9 mouse cellular contexts compared by ENCODE assay signal in the genomic region with DNA sequence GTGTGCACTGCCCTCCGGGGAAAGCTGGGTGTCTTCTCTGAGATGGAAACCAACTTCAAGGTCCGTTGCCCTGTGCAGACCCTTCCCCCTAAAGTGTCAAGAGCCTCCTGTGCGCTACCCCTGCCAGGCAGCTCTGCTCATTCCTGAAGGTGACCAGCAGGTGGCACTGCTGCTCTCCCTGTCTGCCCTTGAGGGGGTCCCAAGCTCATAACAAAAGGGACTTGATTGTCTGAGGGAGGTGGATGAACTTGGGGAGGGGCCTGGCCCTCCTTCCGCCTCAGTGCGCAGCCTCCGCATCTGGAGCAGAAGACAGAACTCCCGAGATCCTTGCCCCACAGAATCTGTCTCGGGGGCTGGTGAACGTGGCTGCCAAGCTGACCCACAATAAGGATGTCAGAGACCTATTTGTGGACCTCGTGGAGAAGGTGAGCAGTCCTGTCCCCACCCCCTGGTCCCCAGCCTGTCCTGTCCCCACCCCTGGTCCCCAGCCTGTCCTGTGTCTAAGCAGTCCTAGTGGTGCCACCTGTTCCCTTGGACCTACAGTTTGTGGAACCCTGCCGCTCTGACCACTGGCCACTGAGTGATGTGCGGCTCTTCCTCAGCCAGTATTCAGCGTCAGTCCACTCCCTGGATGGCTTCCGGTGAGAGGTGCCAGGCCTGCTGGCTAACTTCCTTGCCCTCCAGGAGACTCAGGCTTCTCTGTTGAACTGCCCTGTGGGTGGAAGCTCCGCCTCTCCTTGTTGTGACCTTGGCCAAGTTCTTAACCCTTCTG. TPM values are rescaled to one million over a fixed set of nuclear protein-coding genes. Genes with fewer than 3 reads are reported as not detected.
A peak's percentile ranks its signal among the peaks of the same experiment; 100 is the strongest.
DNase-seq lines count a peak whose midpoint lies in the region; ATAC-seq lines count a peak whose summit lies in the region.
"Had no signal": no experiment of that assay in that cellular context is flagged by ENCODE, and none has a peak within 500 bp of the region (broad histone marks: within the 10 kb centered on the region; RNA-seq: fewer than 3 reads in every experiment).

No protein-coding gene starts in this region.

- H3K4me2 ChIP-seq in hindbrain, embryonic 15.5 days: peak overlapping the region; percentile 50
- H3K4me2 ChIP-seq in liver, embryonic 11.5 days: peak overlapping the region; percentile 1; the same call in 1 of the 2 replicates
- peak overlapping the region; percentile 61 for H3K4me2 ChIP-seq in neural tube, embryonic 13.5 days

- peaks cover 9% of the 10 kb centered on the region for H3K27me3 ChIP-seq in forebrain, embryonic 10.5 days (ENCODE audit: poor library complexity, severe bottlenecking)
- no peaks in the 10 kb centered on the region; the same call in 1 of the 2 replicates for H3K27me3 ChIP-seq in hindbrain, embryonic 15.5 days
- H3K27me3 ChIP-seq in liver, embryonic 11.5 days (replicated peaks; ENCODE audit: control insufficient read depth, insufficient read depth, low read length): no peaks in the 10 kb centered on the region
- H3K27me3 ChIP-seq in neural tube, embryonic 13.5 days: peaks cover 6% of the 10 kb centered on the region; the same call in 1 of the 2 replicates

- H3K9ac ChIP-seq in hindbrain, embryonic 15.5 days: peak overlapping the region; percentile 44
- no peak overlapping the region for H3K9ac ChIP-seq in liver, embryonic 11.5 days (ENCODE audit: low read depth, low read length)
- H3K9ac ChIP-seq in neural tube, embryonic 13.5 days: peak overlapping the region; percentile 68

- 63% methylated on average over 15 of the region's 15 CpGs for WGBS in forebrain, embryonic 10.5 days
- 29% methylated on average over 15 of the region's 15 CpGs for WGBS in hindbrain, embryonic 15.5 days
- 59% methylated on average over 15 of the region's 15 CpGs for WGBS in liver, embryonic 11.5 days
- 45% methylated on average over 15 of the region's 15 CpGs for WGBS in neural tube, embryonic 13.5 days

- no peaks in the 10 kb centered on the region for H3K9me3 ChIP-seq in forebrain, embryonic 10.5 days
- H3K9me3 ChIP-seq in hindbrain, embryonic 15.5 days: no peaks in the 10 kb centered on the region
- no peaks in the 10 kb centered on the region for H3K9me3 ChIP-seq in liver, embryonic 11.5 days (ENCODE audit: control insufficient read depth, low read length)
- no peaks in the 10 kb centered on the region for H3K9me3 ChIP-seq in neural tube, embryonic 13.5 days

- DNase-seq in layer of hippocampus, postnatal 14 days (ENCODE audit: low spot score in 2 of 2): peak; percentile 61 to 68
- DNase-seq in layer of hippocampus, adult 8-10 months (ENCODE audit: low spot score in 2 of 2): no peak
- peak; percentile 44 for DNase-seq in adrenal gland, postnatal 25 days
- DNase-seq in forebrain, embryonic 10.5 days (ENCODE audit: extremely low spot score, low spot score): peak; percentile 74
- peak; percentile 54 for DNase-seq in liver, embryonic 11.5 days (ENCODE audit: low spot score)

- peak overlapping the region; percentile 78 for H3K27ac ChIP-seq in forebrain, embryonic 10.5 days
- H3K27ac ChIP-seq in hindbrain, embryonic 15.5 days (replicated peaks): peak overlapping the region; percentile 68
- no peak overlapping the region for H3K27ac ChIP-seq in liver, embryonic 11.5 days (ENCODE audit: low read depth, low read length)
- H3K27ac ChIP-seq in neural tube, embryonic 13.5 days (replicated peaks): peak overlapping the region; percentile 74

- H3K4me3 ChIP-seq in forebrain, embryonic 10.5 days: peak overlapping the region; percentile 31
- H3K4me3 ChIP-seq in hindbrain, embryonic 15.5 days: peak overlapping the region; percentile 27
- peak overlapping the region; percentile 9; the same call in 1 of the 2 replicates for H3K4me3 ChIP-seq in liver, embryonic 11.5 days (ENCODE audit: low read depth, low read length)
- H3K4me3 ChIP-seq in neural tube, embryonic 13.5 days: peak overlapping the region; percentile 36

- H3K4me1 ChIP-seq in forebrain, embryonic 10.5 days: peaks cover 26% of the 10 kb centered on the region
- peaks cover 33% of the 10 kb centered on the region for H3K4me1 ChIP-seq in hindbrain, embryonic 15.5 days (replicated peaks)
- H3K4me1 ChIP-seq in liver, embryonic 11.5 days (replicated peaks; ENCODE audit: control insufficient read depth, insufficient read depth, low read length): peaks cover 8% of the 10 kb centered on the region
- peaks cover 36% of the 10 kb centered on the region for H3K4me1 ChIP-seq in neural tube, embryonic 13.5 days (replicated peaks)

- 0 out of 2 replicates have a peak, but pooled peaks have one; percentile 43 for ATAC-seq in hindbrain, embryonic 15.5 days (ENCODE audit: low FRiP score, low read depth)
- no peak for ATAC-seq in liver, embryonic 11.5 days (replicated peaks; ENCODE audit: low FRiP score)
- peak; percentile 62 for ATAC-seq in neural tube, embryonic 13.5 days (ENCODE audit: low read depth)
- ATAC-seq in activated CD4-positive, CD25-positive, alpha-beta regulatory T cell, adult 4 months: no peak

- peaks cover 61% of the 10 kb centered on the region for H3K36me3 ChIP-seq in forebrain, embryonic 10.5 days (replicated peaks)
- H3K36me3 ChIP-seq in hindbrain, embryonic 15.5 days: peaks cover 35% of the 10 kb centered on the region
- peaks cover 19% of the 10 kb centered on the region for H3K36me3 ChIP-seq in liver, embryonic 11.5 days (ENCODE audit: control insufficient read depth, insufficient read depth, low read length)
- H3K36me3 ChIP-seq in neural tube, embryonic 13.5 days: peaks cover 54% of the 10 kb centered on the region

RNA-seq across cellular contexts. Expression of a gene that starts 3.6 kb away (rescaled TPM):
- 100 to 1,000 TPM in 1 of 2 experiments, 10 to 100 TPM in 1; 96.3 to 101 TPM for total RNA-seq in layer of hippocampus, postnatal 14 days (2021)
- 100 to 1,000 TPM in 1 of 4 experiments, 10 to 100 TPM in 3; 93.5 to 109 (median 96.4) TPM for total RNA-seq in layer of hippocampus, adult 8-10 months (2022)
- total RNA-seq in adrenal gland, postnatal 25 days (2021): 53.7 and 100 TPM in 2 replicates
- 93.1 TPM in 2 replicates for polyA plus RNA-seq in forebrain, embryonic 10.5 days (2016; fragmentation: Nextera tagmentation; extraction: Ambion mirVana)
- polyA plus RNA-seq in hindbrain, embryonic 15.5 days (2015; fragmentation: Nextera tagmentation; extraction: Ambion mirVana): 147 and 160 TPM in 2 replicates
- 60.9 and 66.7 TPM in 2 replicates for polyA plus RNA-seq in liver, embryonic 11.5 days (2014; fragmentation: Nextera tagmentation; extraction: Ambion mirVana)
- polyA plus RNA-seq in neural tube, embryonic 13.5 days (2015; fragmentation: Nextera tagmentation; extraction: Ambion mirVana): 163 and 164 TPM in 2 replicates
- 10 to 100 TPM; 65.0 to 84.0 TPM for polyA plus RNA-seq in activated CD4-positive, CD25-positive, alpha-beta regulatory T cell, adult 4 months (2017; shearing (Covaris generic))

RNA-seq across cellular contexts. Expression of a gene that starts 4.3 kb away (rescaled TPM):
- 1 to 10 TPM in 1 of 2 experiments, under 1 TPM in 1; 0.41 to 1.2 TPM for total RNA-seq in layer of hippocampus, postnatal 14 days (2021)
- under 1 TPM in 3 of 4 experiments, not detected in 1; 0.29 to 0.81 (median 0.77) TPM for total RNA-seq in layer of hippocampus, adult 8-10 months (2022)
- not detected in 2 replicates for total RNA-seq in adrenal gland, postnatal 25 days (2021)
- 1.1 and 1.4 TPM in 2 replicates for polyA plus RNA-seq in forebrain, embryonic 10.5 days (2016; fragmentation: Nextera tagmentation; extraction: Ambion mirVana)
- 4.3 and 5.7 TPM in 2 replicates for polyA plus RNA-seq in hindbrain, embryonic 15.5 days (2015; fragmentation: Nextera tagmentation; extraction: Ambion mirVana)
- 0.39 and 0.52 TPM in 2 replicates for polyA plus RNA-seq in liver, embryonic 11.5 days (2014; fragmentation: Nextera tagmentation; extraction: Ambion mirVana)
- 3.2 and 5.6 TPM in 2 replicates for polyA plus RNA-seq in neural tube, embryonic 13.5 days (2015; fragmentation: Nextera tagmentation; extraction: Ambion mirVana)
- polyA plus RNA-seq in activated CD4-positive, CD25-positive, alpha-beta regulatory T cell, adult 4 months (2017; shearing (Covaris generic)): 100 to 1,000 TPM; 175 to 215 TPM

RNA-seq across cellular contexts. Expression of a gene that starts 6.3 kb away (rescaled TPM):
- total RNA-seq in layer of hippocampus, postnatal 14 days (2021): 10 to 100 TPM; 29.9 to 31.8 TPM
- total RNA-seq in layer of hippocampus, adult 8-10 months (2022): 10 to 100 TPM; 31.7 to 33.1 (median 32.4) TPM
- total RNA-seq in adrenal gland, postnatal 25 days (2021): 7.2 and 10.9 TPM in 2 replicates
- 5.5 and 6.7 TPM in 2 replicates for polyA plus RNA-seq in forebrain, embryonic 10.5 days (2016; fragmentation: Nextera tagmentation; extraction: Ambion mirVana)
- polyA plus RNA-seq in hindbrain, embryonic 15.5 days (2015; fragmentation: Nextera tagmentation; extraction: Ambion mirVana): 12.8 and 14.0 TPM in 2 replicates
- 5.8 and 6.3 TPM in 2 replicates for polyA plus RNA-seq in liver, embryonic 11.5 days (2014; fragmentation: Nextera tagmentation; extraction: Ambion mirVana)
- polyA plus RNA-seq in neural tube, embryonic 13.5 days (2015; fragmentation: Nextera tagmentation; extraction: Ambion mirVana): 10.7 and 11.1 TPM in 2 replicates
- polyA plus RNA-seq in activated CD4-positive, CD25-positive, alpha-beta regulatory T cell, adult 4 months (2017; shearing (Covaris generic)): 1 to 10 TPM; 1.1 to 1.2 TPM

RNA-seq across cellular contexts. Expression of a gene that starts 9.8 kb away (rescaled TPM):
- 10 to 100 TPM; 16.8 to 20.9 TPM for total RNA-seq in layer of hippocampus, postnatal 14 days (2021)
- 10 to 100 TPM; 14.4 to 23.9 (median 22.1) TPM for total RNA-seq in layer of hippocampus, adult 8-10 months (2022)
- total RNA-seq in adrenal gland, postnatal 25 days (2021): 55.5 and 56.3 TPM in 2 replicates
- 46.9 and 50.9 TPM in 2 replicates for polyA plus RNA-seq in forebrain, embryonic 10.5 days (2016; fragmentation: Nextera tagmentation; extraction: Ambion mirVana)
- 38.9 and 44.9 TPM in 2 replicates for polyA plus RNA-seq in hindbrain, embryonic 15.5 days (2015; fragmentation: Nextera tagmentation; extraction: Ambion mirVana)
- 47.8 and 55.3 TPM in 2 replicates for polyA plus RNA-seq in liver, embryonic 11.5 days (2014; fragmentation: Nextera tagmentation; extraction: Ambion mirVana)
- 56.9 and 60.8 TPM in 2 replicates for polyA plus RNA-seq in neural tube, embryonic 13.5 days (2015; fragmentation: Nextera tagmentation; extraction: Ambion mirVana)
- 1 to 10 TPM; 1.5 to 1.9 TPM for polyA plus RNA-seq in activated CD4-positive, CD25-positive, alpha-beta regulatory T cell, adult 4 months (2017; shearing (Covaris generic))

RNA-seq across cellular contexts. Expression of a gene that starts 16.6 kb away (rescaled TPM):
- not detected for total RNA-seq in layer of hippocampus, postnatal 14 days (2021)
- total RNA-seq in layer of hippocampus, adult 8-10 months (2022): under 1 TPM; 0.20 to 0.67 (median 0.29) TPM
- total RNA-seq in adrenal gland, postnatal 25 days (2021): not detected in 2 replicates
- polyA plus RNA-seq in forebrain, embryonic 10.5 days (2016; fragmentation: Nextera tagmentation; extraction: Ambion mirVana): not detected in 2 replicates
- not detected in 2 replicates for polyA plus RNA-seq in hindbrain, embryonic 15.5 days (2015; fragmentation: Nextera tagmentation; extraction: Ambion mirVana)
- polyA plus RNA-seq in liver, embryonic 11.5 days (2014; fragmentation: Nextera tagmentation; extraction: Ambion mirVana): 0.52 and 0.59 TPM in 2 replicates
- 0.59 TPM in 1 of 2 replicates, not detected in the other for polyA plus RNA-seq in neural tube, embryonic 13.5 days (2015; fragmentation: Nextera tagmentation; extraction: Ambion mirVana)
- not detected for polyA plus RNA-seq in activated CD4-positive, CD25-positive, alpha-beta regulatory T cell, adult 4 months (2017; shearing (Covaris generic))
- total RNA-seq: neutrophil, adult 5-6 weeks had no signal

Comparison
In these comparisons a context has a peak if more than half of its experiments do, and no peak if none do; other contexts are left out.
1. DNase-seq: peak in layer of hippocampus, postnatal 14 days (2 of 2), adrenal gland, postnatal 25 days (single experiment), forebrain, embryonic 10.5 days (single experiment) and liver, embryonic 11.5 days (single experiment); none in layer of hippocampus, adult 8-10 months (0 of 2).
2. ATAC-seq: peak in hindbrain, embryonic 15.5 days (single experiment) and neural tube, embryonic 13.5 days (single experiment); none in liver, embryonic 11.5 days (single experiment) and activated CD4-positive, CD25-positive, alpha-beta regulatory T cell, adult 4 months (single experiment).
3. H3K4me2 ChIP-seq: peak in every context shown above with its lines; median percentile 61 in neural tube, embryonic 13.5 days; 50 in hindbrain, embryonic 15.5 days; 1 in liver, embryonic 11.5 days.
4. RNA of a gene that starts 4.3 kb away (polyA plus RNA-seq): 175 to 215 TPM in activated CD4-positive, CD25-positive, alpha-beta regulatory T cell, adult 4 months; 4.3 to 5.7 TPM in hindbrain, embryonic 15.5 days, 3.2 to 5.6 TPM in neural tube, embryonic 13.5 days, 1.1 to 1.4 TPM in forebrain, embryonic 10.5 days and 0.39 to 0.52 TPM in liver, embryonic 11.5 days; every median in the first group is over 10 times any median in the second.
5. Peak in every context shown above with its lines, with median percentiles within 50 percentile points of each other: H3K4me3 ChIP-seq.